Mouse (Mus musculus) embryo, embryonic 10 days (tissue): ENCODE measurements around the gene Zfand2b.

ENCODE experiments used
- DNase-seq: peaks from one replicate; pipeline ENCODE4 v3.0.0-alpha.2; 2015; ENCODE audit warnings: low spot score

Gene Zfand2b

GRCm38 (mm10) chr1:75168472-75169464, at the start of gene Zfand2b:
Gene Zfand2b, plus strand, starts transcription at chr1:75168646.
- peak; percentile 98 for DNase-seq

- DNase-seq: no peak
Observed at GRCm38 (mm10) chr1:75122211-75122610, 46.2 kb upstream of the Zfand2b start.

- peak; percentile 95 for DNase-seq
Observed at GRCm38 (mm10) chr1:75124346-75125321, 43.8 kb upstream of the Zfand2b start, which contains the start of gene Nhej1. Gene Nhej1, minus strand, starts transcription at chr1:75125200.

GRCm38 (mm10) chr1:75125418-75125817, 43.0 kb upstream of the Zfand2b start:
- DNase-seq: no peak

- DNase-seq: no peak
Observed at GRCm38 (mm10) chr1:75128641-75129040, 39.8 kb upstream of the Zfand2b start.

- DNase-seq: no peak
Observed at GRCm38 (mm10) chr1:75133421-75134207, 34.8 kb upstream of the Zfand2b start, which contains the start of gene Slc23a3. Gene Slc23a3, minus strand, starts transcription at chr1:75133890.

- no peak for DNase-seq
Observed at GRCm38 (mm10) chr1:75136293-75136692, 32.2 kb upstream of the Zfand2b start.

- no peak for DNase-seq
Observed at GRCm38 (mm10) chr1:75136730-75137129, 31.7 kb upstream of the Zfand2b start.

- DNase-seq: no peak
Observed at GRCm38 (mm10) chr1:75138448-75138847, 30.0 kb upstream of the Zfand2b start.

- no peak for DNase-seq
Observed at GRCm38 (mm10) chr1:75140601-75141190, 27.8 kb upstream of the Zfand2b start.

GRCm38 (mm10) chr1:75141486-75142190, 26.8 kb upstream of the Zfand2b start:
- DNase-seq: peak; percentile 64

- peak; percentile 99 for DNase-seq
Observed at GRCm38 (mm10) chr1:75142301-75143261, 25.9 kb upstream of the Zfand2b start, which contains the start of the genes Cnppd1 and Retreg2. Gene Cnppd1, minus strand, starts transcription at chr1:75142711. Gene Retreg2, plus strand, starts transcription at chr1:75142778.

- no peak for DNase-seq
Observed at GRCm38 (mm10) chr1:75145589-75145988, 22.9 kb upstream of the Zfand2b start.

GRCm38 (mm10) chr1:75147411-75148135, 20.9 kb upstream of the Zfand2b start:
- no peak for DNase-seq

- no peak for DNase-seq
Observed at GRCm38 (mm10) chr1:75148727-75149126, 19.7 kb upstream of the Zfand2b start.

GRCm38 (mm10) chr1:75155837-75156236, 12.6 kb upstream of the Zfand2b start:
- no peak for DNase-seq

GRCm38 (mm10) chr1:75158990-75159389, 9.5 kb upstream of the Zfand2b start:
- no peak for DNase-seq

GRCm38 (mm10) chr1:75159540-75160255, 8.7 kb upstream of the Zfand2b start:
- DNase-seq: no peak
